Mouse (Mus musculus): ENCODE data around the gene Nt5dc3.

Gene Nt5dc3

DNA sequence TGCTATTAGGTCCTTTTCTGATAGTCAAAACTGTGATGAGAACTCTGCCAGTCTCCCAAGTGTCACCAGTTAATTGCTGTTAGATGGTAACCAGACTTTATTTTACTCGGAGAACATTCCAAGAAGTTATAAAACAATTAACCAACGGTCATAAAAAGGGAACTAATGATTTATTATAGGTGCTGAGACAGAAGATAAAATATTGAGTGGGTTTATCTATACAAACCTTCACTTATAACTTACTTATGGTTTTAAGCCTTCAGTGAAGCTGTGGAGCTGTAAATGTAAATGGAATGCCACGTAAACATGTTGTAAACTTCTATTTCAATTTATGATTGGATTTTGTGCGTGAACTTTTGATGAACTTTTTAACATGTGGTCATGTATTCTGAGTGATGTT lies 5.4 kb upstream of the Nt5dc3 start:
- in situ Hi-C loops (cut with MboI; ENCODE audit: unreplicated experiment in 2 of 2): loop anchor here in 1 of 2 experiments (25.0 kb wide), 2 partner anchors 189 to 739 kb away; partner anchors contain the start of gene Pah

DNA sequence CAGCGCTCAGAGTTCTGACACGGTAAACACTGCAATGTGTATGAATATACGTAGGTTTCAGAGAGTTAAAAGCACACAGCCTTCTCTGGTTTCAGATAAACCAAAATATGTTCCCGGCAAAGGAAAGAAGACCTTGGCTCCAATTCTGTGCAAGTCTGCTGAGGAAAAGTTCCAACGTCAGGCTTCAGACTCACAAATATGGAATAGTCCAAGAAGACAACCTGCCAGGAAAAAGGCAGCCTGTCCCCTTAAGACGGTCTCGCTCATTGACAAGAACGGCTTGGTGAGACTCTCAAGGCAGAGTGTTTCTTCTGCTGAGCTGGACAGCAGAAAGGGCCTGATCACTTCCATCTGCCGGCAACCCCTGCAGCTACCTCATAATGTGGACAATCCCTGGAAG lies 2.5 kb upstream of the Nt5dc3 start:
- in situ Hi-C loops (cut with MboI; ENCODE audit: unreplicated experiment in 2 of 2): loop anchor here in 1 of 2 experiments (25.0 kb wide), 1 partner anchor 336 kb away; no protein-coding TSS in a partner anchor

DNA sequence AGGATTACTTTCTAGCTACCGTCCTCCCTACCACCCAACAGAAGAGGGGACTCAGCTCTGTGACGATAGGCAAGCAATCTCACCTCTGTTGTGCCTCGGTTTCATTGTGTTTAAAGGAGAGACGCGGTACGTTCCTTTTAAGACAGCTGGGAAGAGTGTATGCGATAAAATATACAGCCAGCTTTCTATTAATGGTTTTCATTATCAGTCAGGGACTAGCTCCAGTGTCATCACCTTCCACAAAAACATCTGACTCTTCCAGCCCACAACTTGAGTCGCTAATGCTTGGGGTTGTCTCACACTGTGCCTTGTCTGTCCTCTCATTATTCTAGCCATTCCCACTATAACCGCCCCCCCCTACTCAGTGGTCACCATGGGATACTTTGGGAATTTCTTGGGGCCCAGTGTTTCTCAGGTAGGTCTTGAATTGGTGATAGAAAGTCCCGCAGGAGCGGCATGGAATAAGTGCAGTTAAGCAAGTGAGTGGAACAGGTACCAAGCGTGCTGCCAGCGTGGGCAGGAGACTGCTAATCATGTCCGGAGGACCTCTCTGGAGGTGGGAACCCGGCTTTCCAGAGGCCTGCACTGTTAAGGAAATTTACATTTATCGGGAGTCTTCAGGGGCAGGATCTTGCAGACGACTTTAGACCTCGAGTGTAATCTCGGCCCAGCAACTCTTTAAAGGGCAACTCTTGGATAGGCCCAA lies 1.0 kb upstream of the Nt5dc3 start:
- in situ Hi-C loops (cut with MboI; ENCODE audit: unreplicated experiment in 2 of 2): loop anchor here in 1 of 2 experiments (25.0 kb wide), 1 partner anchor 335 kb away; no protein-coding TSS in a partner anchor

DNA sequence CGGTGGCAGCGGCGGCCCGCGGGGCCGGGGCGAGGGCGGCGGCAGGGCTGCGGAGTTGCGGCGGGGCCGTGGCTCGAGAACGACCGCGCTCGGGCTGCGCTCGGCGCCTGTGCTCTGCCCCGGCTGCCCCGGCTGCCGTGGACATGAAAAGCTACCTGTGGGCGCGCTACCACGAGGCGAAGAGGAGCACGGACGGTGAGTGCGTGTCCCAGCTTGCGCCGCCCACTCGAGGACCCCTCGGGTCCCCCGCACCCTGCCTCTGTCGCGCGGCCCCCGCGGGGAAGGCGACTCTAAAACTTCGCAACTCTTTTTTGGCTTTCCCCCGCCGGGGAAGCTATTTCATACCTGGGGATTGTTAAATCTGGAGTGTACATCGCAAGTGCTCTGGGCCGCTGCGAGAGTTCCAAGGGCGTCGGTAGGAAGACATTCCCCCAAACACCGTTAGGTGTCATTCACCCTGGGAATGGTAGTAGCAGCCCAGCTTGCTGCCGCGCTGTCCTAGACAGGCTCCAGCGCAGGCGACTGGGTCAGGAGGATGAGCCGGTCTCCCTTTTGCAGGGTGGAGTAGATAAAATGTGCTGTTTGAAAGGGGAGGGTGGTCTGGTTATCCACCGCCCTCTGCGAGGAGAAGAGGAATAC lies 431 bp downstream of the Nt5dc3 start:
- in situ Hi-C loops (cut with MboI; ENCODE audit: unreplicated experiment in 2 of 2): loop anchor here in 1 of 2 experiments (25.0 kb wide), 1 partner anchor 333 kb away; no protein-coding TSS in a partner anchor

DNA sequence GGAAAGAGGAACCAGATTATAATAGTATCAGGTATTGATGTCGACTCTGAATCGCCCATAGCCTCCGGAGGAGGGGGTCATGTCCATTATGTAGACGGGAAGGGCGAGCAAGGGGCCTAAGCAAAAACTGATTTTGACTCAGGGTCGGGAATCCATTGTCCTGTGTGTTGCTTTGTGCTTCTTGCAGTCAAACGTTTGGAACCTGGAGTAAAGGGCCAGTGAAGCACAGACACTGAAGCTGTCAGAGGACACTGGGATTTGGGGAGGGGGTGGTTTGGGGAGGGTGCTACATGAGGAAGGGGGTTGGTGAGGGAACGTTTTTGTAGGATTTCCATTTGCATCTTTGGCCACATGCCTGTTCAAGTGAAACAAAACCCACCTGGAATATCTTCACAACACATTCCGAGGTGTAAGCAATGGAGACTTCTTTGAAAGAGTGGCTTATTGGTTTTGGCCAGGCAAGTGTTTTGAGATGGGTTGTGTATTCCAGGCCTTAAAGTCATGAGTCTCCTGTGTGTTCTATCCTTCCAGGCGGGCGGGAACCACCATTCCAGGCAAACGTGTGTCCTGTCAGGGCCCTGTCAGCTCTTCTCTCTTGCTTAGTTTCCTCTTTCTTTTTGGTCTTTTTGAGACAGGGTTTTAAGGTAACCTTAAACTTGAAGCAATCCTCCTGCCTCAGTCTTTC lies 1.2 kb downstream of the Nt5dc3 start:
- in situ Hi-C loops (cut with MboI; ENCODE audit: unreplicated experiment in 2 of 2): loop anchor here (5.0 to 25.0 kb wide), 2 partner anchors 42 to 332 kb away; no protein-coding TSS in a partner anchor

DNA sequence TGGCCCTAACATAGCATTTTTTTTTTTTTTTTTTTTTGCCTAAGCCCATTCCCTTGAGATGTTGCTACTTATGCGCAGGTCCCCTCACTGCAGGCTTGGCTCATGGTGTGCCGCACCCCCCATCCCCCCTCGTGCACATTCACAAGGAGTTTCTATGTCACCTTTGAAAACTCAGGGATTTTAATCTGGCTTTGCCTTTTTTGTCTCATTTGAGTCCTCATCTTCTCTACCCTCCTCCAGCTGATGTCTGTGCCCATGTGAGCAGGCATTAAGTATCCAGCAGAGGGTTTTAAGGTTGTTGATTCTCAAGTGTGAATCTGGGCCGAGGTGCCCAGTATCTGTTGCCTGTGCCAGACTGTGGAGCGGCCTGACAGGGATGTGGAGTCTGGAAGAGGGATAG lies 2.8 kb downstream of the Nt5dc3 start:
- in situ Hi-C loops (cut with MboI; ENCODE audit: unreplicated experiment in 2 of 2): loop anchor here (5.0 to 25.0 kb wide), 2 partner anchors 41 to 331 kb away; no protein-coding TSS in a partner anchor

DNA sequence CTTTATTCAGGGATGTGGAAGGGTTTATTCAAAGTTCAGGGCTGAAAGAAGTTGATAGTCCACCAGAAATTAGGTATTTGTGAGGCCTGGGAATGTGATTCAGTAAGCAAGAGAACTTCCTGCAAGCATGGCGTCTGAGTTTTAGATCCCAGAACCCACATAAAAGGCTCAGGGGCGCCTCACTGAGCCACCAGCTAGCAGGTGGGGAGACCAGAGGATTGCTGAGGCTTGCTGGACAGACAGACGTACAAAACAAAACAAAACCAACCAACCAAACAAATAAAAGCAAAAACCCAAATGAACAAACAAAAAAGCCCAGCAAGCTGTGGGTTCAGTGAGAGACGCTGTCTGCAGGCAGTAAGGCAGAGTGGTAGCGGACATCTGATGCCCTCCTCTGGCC lies 3.9 kb downstream of the Nt5dc3 start:
- in situ Hi-C loops (cut with MboI; ENCODE audit: unreplicated experiment in 2 of 2): loop anchor here (5.0 to 25.0 kb wide), 2 partner anchors 40 to 330 kb away; no protein-coding TSS in a partner anchor

DNA sequence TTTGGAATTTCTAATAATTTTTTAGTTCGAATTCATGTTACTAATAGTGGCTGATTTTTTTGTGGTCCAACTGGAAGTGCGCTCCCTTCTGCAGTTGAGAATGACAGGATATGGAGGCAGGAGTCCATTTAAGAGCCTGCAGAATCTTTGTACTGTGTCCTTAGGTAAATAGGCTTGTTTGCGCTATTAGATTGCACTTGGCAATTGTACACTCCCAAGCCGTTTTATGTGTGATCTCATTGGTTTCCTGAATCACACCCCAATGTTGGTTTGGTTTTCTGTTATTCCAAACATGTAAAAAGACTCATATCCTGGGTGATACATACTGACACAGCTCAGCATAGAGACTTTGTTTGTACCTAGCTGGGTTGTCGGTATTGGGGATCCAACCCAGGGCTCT lies 4.8 kb downstream of the Nt5dc3 start:
- in situ Hi-C loops (cut with MboI; ENCODE audit: unreplicated experiment in 2 of 2): loop anchor here (5.0 to 25.0 kb wide), 2 partner anchors 39 to 329 kb away; no protein-coding TSS in a partner anchor

DNA sequence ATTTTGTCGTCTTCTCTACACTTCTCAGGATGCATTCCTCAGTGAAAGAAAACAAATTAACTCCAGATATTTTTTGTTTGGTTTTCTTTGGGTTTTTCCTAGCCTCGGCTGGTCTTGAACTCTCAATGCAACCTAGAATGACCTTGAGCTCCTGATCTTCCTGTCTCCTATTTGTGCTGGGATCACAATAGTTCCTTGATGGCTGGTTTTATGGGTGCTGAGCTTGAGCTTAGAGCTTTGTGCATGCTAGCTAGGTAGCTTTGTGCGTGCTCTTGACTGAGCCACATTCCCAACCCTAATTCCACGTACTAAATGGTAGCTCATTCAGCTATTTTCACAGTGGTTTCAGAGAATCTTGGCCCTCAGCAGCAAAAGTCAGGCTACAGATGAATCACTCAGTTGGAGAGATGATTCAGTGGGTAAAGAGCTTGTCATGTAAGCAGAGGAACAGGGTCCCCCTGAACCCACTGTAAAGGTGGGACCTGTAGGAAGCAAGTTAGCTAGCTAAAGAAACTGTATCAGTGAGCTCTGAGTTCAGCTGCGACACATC lies 5.4 kb downstream of the Nt5dc3 start:
- in situ Hi-C loops (cut with MboI; ENCODE audit: unreplicated experiment in 2 of 2): loop anchor here (5.0 to 25.0 kb wide), 2 partner anchors 38 to 328 kb away; no protein-coding TSS in a partner anchor

DNA sequence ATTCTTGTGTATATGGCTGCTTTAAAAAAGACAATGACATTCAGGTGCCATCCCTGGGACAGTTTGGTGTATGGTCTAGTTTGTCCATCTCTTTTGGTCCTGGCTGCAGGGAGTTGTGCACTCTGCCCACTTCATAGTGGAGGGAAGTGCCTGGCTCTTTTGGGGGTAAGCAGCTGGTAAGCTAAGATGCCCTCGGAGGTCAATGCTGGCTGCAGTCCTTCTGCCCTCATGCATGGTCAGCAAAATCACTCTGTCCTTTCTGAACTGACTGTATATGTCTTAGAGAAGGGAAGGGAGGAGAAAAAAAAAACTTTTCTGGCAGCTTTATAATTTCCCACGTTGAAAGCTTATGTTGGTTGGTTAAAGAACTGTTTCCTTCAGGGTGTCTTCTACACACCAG lies 6.6 kb downstream of the Nt5dc3 start:
- in situ Hi-C loops (cut with MboI; ENCODE audit: unreplicated experiment in 2 of 2): loop anchor here in 1 of 2 experiments (5.0 to 25.0 kb wide), 2 partner anchors 37 to 327 kb away; no protein-coding TSS in a partner anchor

DNA sequence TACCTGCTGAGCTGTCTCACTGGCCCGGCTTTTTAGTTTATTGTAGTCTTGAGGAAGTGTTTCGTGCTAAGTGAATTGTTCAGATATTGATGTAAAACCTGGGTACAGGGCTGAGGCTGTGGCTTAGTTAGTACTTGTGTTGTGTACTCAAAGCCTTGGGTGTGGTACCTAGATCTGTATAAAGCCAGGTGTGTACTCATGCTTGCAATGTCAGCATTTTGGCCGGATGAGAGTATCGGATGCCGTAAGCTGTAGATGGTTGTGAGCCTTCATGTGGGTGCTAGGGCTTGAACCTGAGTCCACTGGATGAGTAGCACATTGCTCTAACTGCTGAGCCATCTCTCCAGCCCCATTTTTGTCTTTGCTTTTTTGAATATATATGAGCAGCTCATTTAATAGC lies 7.3 kb downstream of the Nt5dc3 start:
- in situ Hi-C loops (cut with MboI; ENCODE audit: unreplicated experiment in 2 of 2): loop anchor here in 1 of 2 experiments (5.0 to 25.0 kb wide), 2 partner anchors 36 to 326 kb away; no protein-coding TSS in a partner anchor

DNA sequence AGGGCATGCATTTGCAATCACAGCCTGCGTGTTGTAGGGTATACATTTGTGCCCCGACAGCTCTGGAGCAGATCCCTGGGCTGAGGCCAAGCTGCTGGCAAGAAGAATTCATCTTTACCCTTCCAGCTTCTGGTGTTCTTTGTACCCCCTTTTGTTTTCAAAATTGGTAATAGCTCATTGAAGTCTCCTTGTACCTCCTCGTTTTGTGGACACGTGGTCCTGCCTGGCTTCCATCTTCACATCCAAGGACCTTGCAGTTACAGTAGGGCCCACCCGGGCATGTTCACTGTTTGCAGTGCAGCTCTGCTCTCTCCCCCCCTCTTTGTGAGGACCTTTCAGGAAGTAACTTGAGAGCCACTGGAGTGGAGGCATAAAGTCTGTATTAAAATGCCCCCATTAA lies 9.4 kb downstream of the Nt5dc3 start:
- in situ Hi-C loops (cut with MboI; ENCODE audit: unreplicated experiment in 2 of 2): loop anchor here in 1 of 2 experiments (5.0 to 25.0 kb wide), 2 partner anchors 34 to 324 kb away; no protein-coding TSS in a partner anchor

DNA sequence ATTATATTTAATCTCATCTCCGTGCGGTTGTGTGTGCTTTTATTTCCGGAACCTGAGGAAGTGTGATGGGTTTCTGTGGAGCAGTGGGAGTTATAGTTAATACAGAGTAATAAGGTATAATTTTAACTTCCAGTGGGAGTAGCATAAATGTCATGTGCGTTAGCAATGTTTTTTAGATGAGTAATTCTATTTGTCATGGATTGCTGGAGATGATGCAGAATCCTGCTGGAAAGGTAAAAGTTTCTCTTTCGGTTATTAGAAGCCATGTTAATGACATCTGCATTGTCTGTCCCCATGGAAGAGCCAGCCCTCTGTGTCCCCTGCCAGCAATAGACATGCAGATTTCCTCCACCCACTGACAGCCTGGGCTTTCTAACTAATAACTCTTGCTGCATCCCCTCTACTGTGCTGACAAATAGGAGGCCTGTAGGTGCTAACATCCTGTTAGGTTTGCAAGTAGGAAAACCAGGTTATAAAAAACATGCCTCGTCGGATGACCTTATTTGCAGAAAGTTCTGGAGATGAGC lies 10.4 kb downstream of the Nt5dc3 start:
- in situ Hi-C loops (cut with MboI; ENCODE audit: unreplicated experiment in 2 of 2): loop anchor here in 1 of 2 experiments (5.0 to 25.0 kb wide), 2 partner anchors 33 to 323 kb away; no protein-coding TSS in a partner anchor

DNA sequence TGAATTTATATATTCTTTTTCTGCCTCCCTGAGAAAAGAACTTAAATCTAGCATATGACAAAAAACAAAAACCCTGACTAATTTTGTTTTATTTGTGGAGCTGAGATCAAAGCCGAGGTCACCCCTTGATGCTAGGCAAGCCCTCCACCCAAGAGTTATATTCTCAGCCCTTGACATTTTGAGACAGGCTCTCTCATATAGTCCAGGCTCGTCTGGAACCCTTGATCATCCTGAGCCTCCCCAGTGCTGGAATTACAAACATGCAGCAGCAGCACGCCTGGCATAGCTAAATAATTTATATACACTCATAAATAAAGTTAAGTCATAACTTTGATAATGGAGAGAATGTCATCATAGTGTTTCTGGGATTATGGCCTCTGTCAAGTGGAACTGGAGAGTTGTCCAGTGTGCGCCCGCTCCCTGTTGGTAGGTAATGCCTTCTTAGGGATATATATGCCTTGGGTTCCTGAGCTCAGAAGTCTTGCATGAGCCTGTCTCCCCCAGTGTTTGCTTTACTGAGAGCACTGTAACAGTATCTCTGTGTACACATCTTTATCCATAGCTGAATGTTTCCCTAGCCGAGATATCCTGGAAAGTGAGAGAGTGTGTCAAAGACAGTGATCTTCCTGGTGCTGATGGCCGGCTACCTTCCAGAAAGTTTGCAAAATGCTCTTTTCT lies 12.8 kb downstream of the Nt5dc3 start:
- in situ Hi-C loops (cut with MboI; ENCODE audit: unreplicated experiment in 2 of 2): loop anchor here in 1 of 2 experiments (25.0 kb wide), 1 partner anchor 321 kb away; no protein-coding TSS in a partner anchor

DNA sequence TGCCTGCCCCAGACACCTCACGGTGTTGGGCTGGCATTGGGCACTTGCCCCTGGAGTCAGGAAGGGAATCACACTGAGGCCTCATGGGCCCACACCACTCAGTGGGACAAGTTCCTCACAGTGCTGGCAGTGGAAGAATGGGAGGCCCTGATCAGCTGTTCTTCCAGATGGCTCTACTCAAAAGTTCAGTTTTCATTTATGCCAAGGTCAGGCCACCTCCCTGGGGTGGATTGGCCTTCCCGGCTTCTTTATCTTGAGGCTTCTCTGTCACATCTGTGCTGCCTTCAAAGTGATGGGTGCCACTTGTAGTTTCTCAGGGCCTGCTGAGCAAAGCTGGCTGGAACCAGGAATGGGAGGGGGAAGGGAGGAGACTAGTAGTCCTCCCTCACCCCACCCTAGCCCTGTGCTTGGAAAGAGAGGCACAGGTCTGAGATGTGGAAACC lies 14.7 kb downstream of the Nt5dc3 start:
- in situ Hi-C loops (cut with MboI; ENCODE audit: unreplicated experiment in 2 of 2): loop anchor here in 1 of 2 experiments (25.0 kb wide), 1 partner anchor 319 kb away; no protein-coding TSS in a partner anchor

DNA sequence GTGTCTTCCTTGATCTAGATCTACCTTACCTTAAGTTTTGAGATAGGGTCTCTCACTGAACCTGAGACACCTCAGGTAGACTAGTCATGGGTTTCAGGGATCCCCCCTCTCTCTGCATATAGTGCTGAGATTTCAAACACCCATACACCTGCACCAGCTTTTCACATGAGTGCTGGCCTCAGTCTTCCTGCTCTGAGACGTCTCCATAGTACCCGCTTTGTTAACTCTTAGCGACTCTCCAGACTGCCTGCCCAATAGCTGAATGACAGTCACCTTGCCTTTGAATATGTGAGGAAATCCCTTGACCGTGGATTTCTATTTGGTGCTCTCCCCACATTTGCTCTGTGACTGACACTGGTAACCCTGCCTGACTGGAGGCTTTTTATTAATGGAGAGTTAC lies 15.4 kb downstream of the Nt5dc3 start:
- in situ Hi-C loops (cut with MboI; ENCODE audit: unreplicated experiment in 2 of 2): loop anchor here in 1 of 2 experiments (25.0 kb wide), 1 partner anchor 318 kb away; no protein-coding TSS in a partner anchor

DNA sequence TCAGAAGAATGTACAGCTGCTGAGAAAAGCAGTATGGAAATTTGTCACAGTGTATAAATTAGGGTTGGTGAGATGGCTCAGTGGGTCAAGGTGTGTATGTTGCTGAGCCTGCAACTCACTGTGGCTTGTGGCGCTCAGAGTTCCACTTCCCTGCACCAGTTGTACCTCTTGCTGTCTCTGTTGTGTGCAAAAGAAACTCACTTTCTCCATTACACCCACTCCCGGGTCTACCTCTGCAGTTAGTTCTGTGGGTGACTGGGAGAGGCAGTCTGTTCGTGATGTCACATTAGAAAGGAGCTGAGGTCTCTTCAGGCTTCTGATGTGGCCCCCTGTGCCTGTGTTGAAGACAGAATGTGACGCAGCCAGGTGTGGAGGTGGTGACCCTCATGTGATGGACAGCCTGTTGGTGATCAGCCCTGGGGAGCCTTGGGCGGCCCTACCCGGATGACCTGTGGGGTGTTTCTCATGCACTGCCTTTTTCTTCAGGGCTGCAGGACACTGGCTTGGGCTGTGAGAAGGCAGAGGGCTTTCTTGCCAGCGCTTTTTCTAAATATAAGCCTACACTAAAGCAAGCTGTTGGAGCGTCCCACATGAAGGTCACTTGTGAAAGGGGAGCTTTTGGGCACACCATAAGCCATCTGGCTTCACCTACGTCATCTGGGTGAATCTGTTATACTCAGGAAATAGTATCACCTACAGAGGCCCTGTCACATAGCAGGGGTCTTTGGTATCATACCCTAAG lies 16.2 kb downstream of the Nt5dc3 start:
- in situ Hi-C loops (cut with MboI; ENCODE audit: unreplicated experiment in 2 of 2): loop anchor here in 1 of 2 experiments (25.0 kb wide), 1 partner anchor 317 kb away; no protein-coding TSS in a partner anchor

DNA sequence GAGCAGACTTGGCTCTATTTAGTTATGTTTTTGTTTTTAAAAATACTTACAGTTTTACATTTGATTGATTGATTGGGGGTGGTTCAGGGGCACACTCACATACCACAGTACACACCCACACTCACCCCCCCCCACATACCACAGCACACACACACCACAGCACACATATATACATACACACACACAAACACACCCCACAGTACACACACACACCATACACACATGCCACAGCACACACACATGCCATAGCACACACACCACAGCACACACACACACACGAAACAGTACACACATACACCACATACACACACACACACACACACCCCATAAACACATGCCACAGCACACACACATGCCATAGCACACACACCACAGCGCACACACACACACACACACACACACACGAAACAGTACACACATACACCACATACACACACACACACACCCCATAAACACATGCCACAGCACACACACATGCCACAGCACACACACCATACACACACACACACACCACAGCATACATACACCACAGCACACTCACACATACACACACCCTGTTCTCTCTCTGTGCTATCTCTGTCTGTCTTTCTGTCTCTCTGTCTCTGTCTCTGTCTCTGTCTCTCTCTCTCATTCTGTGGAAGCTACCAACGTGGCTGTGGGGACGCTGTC lies 17.4 kb downstream of the Nt5dc3 start:
- in situ Hi-C loops (cut with MboI; ENCODE audit: unreplicated experiment in 2 of 2): loop anchor here in 1 of 2 experiments (25.0 kb wide), 1 partner anchor 316 kb away; no protein-coding TSS in a partner anchor

All from v-Abl transformed pro-B cells (cell line).